Mouse (Mus musculus): ENCODE results near the gene Tbk1. TPM values are rescaled to one million over a fixed set of nuclear protein-coding genes. Genes with fewer than 3 reads are reported as not detected.

Gene Tbk1
- total RNA-seq, 2 experiments from 2014 or later = 14.6 to 20.7 TPM

DNA sequence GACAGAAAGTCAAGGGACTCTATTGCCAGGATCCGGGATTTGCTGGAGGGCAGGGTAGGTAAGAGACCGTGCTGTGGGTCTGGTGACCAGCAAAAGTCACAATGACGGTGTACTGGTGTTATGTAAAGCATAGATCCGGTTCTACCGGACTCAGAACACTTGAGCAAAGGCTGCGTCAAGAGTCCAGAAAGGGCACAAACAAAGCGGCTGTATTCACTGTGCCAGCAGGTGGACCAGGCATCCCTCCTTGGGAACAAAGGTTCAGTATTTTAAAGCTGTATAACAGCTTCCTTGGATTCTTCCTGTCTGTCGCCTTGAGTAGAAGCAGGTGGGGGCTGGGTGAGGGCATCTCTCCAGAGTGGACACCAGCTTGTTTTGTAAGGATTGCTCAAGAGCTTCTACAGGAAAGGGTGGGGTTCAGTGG, 88.1 kb downstream of the Tbk1 start:
- no peak for DNase-seq

DNA sequence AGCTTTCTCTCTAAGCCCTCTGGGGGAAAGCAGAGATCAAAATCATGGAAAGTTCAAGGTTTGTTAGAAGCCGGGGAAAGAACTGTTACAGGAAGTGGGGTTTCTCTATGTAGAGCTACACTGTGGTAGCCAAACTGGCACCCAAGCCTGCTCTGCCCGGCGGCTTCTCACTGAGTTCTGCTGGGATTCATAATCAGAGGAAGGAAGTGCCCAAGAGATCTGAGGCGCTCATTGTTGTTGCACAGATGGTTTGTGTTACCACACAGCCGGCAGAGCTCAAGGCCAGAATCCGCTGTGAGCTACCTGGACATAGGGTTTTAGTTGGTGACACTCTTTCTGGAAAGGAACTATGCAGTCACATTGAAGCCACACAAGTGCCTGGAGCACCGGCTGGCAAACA, 88.6 kb downstream of the Tbk1 start:
- no peak for DNase-seq

DNA sequence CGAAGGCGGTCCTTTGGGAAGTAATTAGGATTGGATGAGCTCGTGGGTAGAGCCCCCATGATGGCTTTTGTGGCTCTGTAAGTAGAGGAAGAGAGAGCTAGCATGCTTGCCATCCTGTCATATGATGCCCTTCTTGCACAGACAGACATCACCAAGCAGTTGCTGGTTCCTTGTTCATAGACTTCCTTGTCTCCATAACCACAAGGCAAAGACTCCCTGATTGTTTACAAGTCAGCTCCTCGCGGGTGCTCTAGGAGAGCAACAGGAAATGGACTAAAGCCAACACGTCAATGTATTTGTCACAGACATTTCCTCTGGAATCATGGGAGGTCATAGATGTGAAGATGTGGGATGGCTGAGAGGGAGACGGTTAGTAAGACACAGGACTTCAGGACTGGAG, 90.0 kb downstream of the Tbk1 start:
- DNase-seq = no peak

Small RNA genes lying within 50 kb of the gene (microRNA-seq; reads per million reads assigned to microRNA genes)
- 0 reads per million in 2 experiments for gene Gm24330

Other genes starting within 250 kb of the Tbk1 start
- gene Tbc1d30, start 235.5 kb downstream of the Tbk1 start, total RNA-seq (2021) = under 1 TPM; 0.86 to 0.87 TPM
- 10 to 100 TPM; 43.5 to 57.5 TPM for gene Gns, start 221.7 kb downstream of the Tbk1 start, total RNA-seq (2021)
- gene Rassf3, start 110.4 kb downstream of the Tbk1 start, total RNA-seq (2021) = 10 to 100 TPM; 53.4 to 54.4 TPM
- 10 to 100 TPM; 29.4 to 38.0 TPM for gene Xpot, start 39.5 kb upstream of the Tbk1 start, total RNA-seq (2021)
- not detected for gene D930020B18Rik, start 54.8 kb upstream of the Tbk1 start, total RNA-seq (2021)
- gene BC048403, start 153.2 kb upstream of the Tbk1 start, total RNA-seq (2021) = 1 to 10 TPM; 1.6 to 2.4 TPM